Mouse (Mus musculus): ENCODE data around the gene Smim22. TPM values are rescaled to one million over a fixed set of nuclear protein-coding genes. Genes with fewer than 3 reads are reported as not detected.

Gene Smim22
- total RNA-seq, 2 experiments from 2014 or later = not detected

- DNase-seq (ENCODE audit: low spot score in 2 of 2) = no peak
- Histone ChIP-seq H3K4me3 (no peak overlapping the region), H3K27ac (peak overlapping the region; percentile 81)
- no peak for TF ChIP-seq CTCF (conservative IDR thresholded peaks at IDR 0.05)
These were observed 28.6 kb upstream of the Smim22 start for GRCm38 (mm10) chr16:4978275-4979051.

GRCm38 (mm10) chr16:4979755-4980380, 27.2 kb upstream of the Smim22 start:
- no peak for DNase-seq (ENCODE audit: low spot score in 2 of 2)
- Histone ChIP-seq H3K27ac (no peak overlapping the region), H3K4me3 (no peak overlapping the region)
- TF ChIP-seq CTCF (conservative IDR thresholded peaks at IDR 0.05) = peak; percentile 84

DNA sequence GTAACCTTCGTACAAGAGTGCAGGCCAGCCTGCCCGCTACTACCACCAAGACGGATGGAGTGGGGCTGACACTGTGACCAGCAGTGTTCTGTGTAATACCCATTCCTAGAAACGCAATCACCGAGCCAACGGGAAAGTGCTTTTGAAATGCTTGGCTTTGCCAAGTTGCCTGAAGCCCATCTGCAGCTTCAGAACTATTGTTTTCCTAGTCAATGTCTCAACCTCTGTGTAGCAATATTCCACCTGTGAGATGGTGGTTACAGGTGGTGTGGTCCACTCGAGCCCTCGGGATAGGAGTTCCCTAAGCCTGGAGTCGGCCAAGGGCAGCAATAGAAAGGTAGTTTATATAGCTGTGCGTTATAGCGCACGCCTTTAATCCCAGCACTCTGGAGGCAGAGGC, 22.4 kb upstream of the Smim22 start:
- Histone ChIP-seq H3K27ac (no peak overlapping the region), H3K4me3 (no peak overlapping the region)
- no peak for DNase-seq (ENCODE audit: low spot score in 2 of 2)
- no peak for TF ChIP-seq CTCF (conservative IDR thresholded peaks at IDR 0.05)

- no peak for TF ChIP-seq CTCF (conservative IDR thresholded peaks at IDR 0.05)
- no peak overlapping the region for H3K4me3 ChIP-seq
- DNase-seq (ENCODE audit: low spot score in 2 of 2) = no peak
- no peak overlapping the region for H3K27ac ChIP-seq
These were observed 13.8 kb upstream of the Smim22 start for GRCm38 (mm10) chr16:4993276-4993675.

- Histone ChIP-seq H3K4me3 (no peak within 1 kb of the TSS), H3K27ac (no peak within 1 kb of the TSS)
- no peak for DNase-seq (ENCODE audit: low spot score in 2 of 2)
- TF ChIP-seq CTCF (conservative IDR thresholded peaks at IDR 0.05) = no peak
These were observed 9.5 kb upstream of the Smim22 start, which contains the start of gene Sept12 for GRCm38 (mm10) chr16:4997553-4997952. Gene Sept12, minus strand, starts transcription at chr16:4997852.

DNA sequence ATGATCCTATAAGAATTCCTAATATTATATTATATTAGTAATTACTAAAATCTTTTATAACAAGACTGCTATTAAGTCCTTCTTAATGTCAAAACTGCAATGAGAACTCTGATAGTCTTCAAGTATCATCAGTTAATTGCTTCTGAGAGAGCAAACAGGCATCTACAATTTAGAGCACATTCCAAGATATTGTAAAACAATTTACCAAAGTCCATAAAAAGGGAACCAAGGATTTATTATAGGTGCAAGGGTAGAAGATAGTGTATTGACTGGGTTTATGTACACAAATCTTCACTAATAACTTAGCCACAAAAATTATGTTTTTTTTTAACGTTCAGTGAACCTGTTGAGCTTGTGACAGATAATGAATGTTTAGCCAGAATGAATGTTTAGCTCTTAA, 8.1 kb upstream of the Smim22 start:
- Histone ChIP-seq H3K4me3 (no peak overlapping the region), H3K27ac (no peak overlapping the region)
- DNase-seq (ENCODE audit: low spot score in 2 of 2) = no peak
- no peak for TF ChIP-seq CTCF (conservative IDR thresholded peaks at IDR 0.05)

GRCm38 (mm10) chr16:5000611-5001010, 6.5 kb upstream of the Smim22 start:
- no peak for TF ChIP-seq CTCF (conservative IDR thresholded peaks at IDR 0.05)
- no peak overlapping the region for H3K27ac ChIP-seq
- no peak for DNase-seq (ENCODE audit: low spot score in 2 of 2)
- no peak overlapping the region for H3K4me3 ChIP-seq

- DNase-seq (ENCODE audit: low spot score in 2 of 2) = no peak
- Histone ChIP-seq H3K27ac (no peak overlapping the region), H3K4me3 (no peak overlapping the region)
- TF ChIP-seq CTCF (conservative IDR thresholded peaks at IDR 0.05) = no peak
These were observed 404 bp downstream of the Smim22 start for GRCm38 (mm10) chr16:5007492-5007891.

DNA sequence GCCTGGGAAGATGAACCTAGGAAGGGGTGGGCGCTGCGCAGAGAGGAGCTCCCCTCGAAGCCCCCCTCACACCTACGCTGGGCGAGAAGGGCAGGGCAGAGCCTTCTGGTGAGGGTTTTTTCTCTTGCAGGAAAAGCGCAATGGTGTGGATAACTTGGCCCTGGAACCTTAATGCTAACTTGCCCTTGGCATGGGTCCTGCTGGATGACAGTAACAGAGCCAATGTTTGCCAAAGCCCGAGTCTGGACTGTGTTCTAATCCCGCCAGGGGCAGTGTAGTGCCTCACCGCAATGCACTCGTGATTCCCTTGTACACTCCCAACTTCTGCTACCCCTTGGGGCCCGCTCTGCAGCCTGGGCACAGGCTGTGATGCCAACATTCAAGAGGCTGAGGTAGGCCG, 988 bp downstream of the Smim22 start:
- no peak for DNase-seq (ENCODE audit: low spot score in 2 of 2)
- TF ChIP-seq CTCF (conservative IDR thresholded peaks at IDR 0.05) = no peak
- Histone ChIP-seq H3K4me3 (no peak overlapping the region), H3K27ac (no peak overlapping the region)

- TF ChIP-seq CTCF (conservative IDR thresholded peaks at IDR 0.05) = no peak
- Histone ChIP-seq H3K27ac (peak overlapping the region; percentile 79), H3K4me3 (peak overlapping the region; percentile 21)
- no peak for DNase-seq (ENCODE audit: low spot score in 2 of 2)
These were observed 3.4 kb downstream of the Smim22 start for GRCm38 (mm10) chr16:5010371-5010935.

- no peak for DNase-seq (ENCODE audit: low spot score in 2 of 2)
- TF ChIP-seq CTCF (conservative IDR thresholded peaks at IDR 0.05) = no peak
- peak overlapping the region; percentile 79 for H3K27ac ChIP-seq
- peak overlapping the region; percentile 21 for H3K4me3 ChIP-seq
These were observed 4.2 kb downstream of the Smim22 start for GRCm38 (mm10) chr16:5011285-5011684.

DNA sequence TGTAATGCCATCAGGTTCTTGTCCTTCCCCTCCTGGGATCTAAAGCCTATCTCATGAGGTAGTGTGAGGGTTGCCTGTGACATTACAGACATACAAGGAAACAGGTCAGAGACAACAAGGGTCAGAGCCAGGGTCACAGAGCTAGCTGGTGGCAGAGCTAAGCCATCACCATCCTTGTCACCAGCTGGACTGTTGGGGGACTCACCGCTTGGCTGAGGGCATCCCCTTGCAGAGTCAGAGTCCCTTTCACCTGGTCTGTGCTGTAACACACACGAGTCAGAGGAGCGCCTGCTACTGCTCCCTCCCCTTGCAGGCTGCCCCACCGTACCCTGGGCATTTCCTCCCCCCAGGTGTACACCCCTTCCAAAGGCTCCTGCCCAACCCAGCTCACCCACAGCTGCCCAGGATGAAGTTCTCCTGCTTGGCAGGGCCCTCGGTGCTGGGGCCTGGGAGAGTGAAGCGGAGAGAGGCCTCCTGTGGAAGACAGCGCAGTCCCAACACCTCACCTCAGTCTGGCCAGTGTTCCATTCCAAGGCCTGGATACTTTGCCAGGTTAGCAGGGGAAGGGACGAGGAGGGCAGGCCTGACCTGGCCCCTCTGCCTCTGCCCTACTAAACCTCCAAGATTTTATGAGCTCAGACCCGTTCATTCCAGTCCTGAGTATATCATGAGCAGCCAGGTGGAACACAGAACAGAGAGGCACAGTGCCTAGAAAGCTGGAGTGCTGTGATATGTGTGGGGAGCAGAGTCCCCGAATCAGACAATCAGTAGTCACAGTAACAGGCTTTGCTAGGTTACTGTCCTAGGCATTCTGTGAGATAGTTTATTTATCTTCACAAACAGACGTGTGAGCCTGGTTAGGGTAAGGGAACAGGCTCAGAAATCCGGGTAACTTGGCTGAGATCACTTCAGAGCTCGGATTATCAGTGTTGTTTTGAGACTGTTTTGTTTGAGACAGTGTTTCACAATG, 5.2 kb downstream of the Smim22 start:
- H3K4me3 ChIP-seq = peak overlapping the region; percentile 93
- DNase-seq (ENCODE audit: low spot score in 2 of 2) = peak in 1 of 2 experiments; percentile 25
- peak overlapping the region; percentile 95 for H3K27ac ChIP-seq
- no peak for TF ChIP-seq CTCF (conservative IDR thresholded peaks at IDR 0.05)
